Mouse (Mus musculus) erythroblast, embryonic 14.5 days (primary cell): ENCODE data around the gene Vinac1.

Experiments
- GATA1 ChIP-seq: IDR thresholded peaks from 2 replicates; pipeline ENCODE4 v1.6.1; 2012; ENCODE audit warnings: low read length, inconsistent platforms, mixed read lengths
- TAL1 ChIP-seq: IDR thresholded peaks from 3 replicates; pipeline ENCODE4 v1.6.1; 2012; ENCODE audit warnings: low read length, inconsistent platforms, mixed read lengths

DNA sequence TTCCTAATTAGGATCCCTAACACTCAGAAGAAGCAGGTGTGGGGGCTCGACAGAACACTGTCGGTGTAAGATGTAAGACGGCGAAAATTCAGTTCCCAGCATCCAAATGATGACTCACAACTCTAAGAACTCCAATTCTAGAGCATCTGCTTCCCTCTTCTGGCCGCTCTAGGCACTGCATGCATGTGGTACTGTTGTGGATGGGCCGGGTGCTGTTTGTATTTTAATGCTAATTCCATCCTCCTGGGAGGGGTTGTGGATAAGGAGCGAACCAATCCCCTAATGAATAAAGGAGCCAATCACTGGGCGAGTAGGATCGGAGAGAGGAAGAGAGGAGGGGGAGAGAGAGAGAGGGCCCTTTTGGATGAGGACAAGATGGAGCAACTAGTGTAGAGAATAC is 8.6 kb upstream of the Vinac1 start:
- no peak for TF ChIP-seq GATA1
- TF ChIP-seq TAL1: no peak
